Mouse (Mus musculus): ENCODE results near the gene Vmn1r61. TPM values are rescaled to one million over a fixed set of nuclear protein-coding genes. Genes with fewer than 3 reads are reported as not detected.

Vmn1r61 gene
- not detected in 2 replicates for polyA plus RNA-seq (2015; fragmentation: Nextera tagmentation; extraction: Ambion mirVana)

DNA sequence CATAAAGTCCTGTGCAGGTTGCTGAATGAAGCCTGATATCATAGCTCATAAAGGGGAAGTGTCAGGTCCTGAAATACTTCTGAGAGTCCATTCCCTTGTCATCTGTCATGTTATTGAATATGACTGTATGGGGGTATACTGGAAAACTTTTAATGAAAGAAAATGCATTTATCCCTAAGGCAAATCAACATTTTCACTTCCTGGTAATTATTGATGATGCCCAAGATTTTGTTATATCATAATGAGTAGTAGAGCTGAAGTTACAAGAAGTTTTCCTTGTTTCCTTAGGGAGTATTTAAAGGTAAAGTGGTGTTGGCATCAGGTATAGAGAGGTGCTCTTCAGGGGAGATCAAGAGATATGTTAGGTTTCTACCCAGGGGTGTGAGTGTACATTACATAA lies at the start of gene Vmn1r61:
TSS of gene Vmn1r61 (minus strand) at position 101 of the 400 bp plus-strand sequence.
- Histone ChIP-seq H3K4me2 (replicated peaks; ENCODE audit: low read depth) (no peak within 1 kb of the TSS), H3K4me3 (ENCODE audit: low read depth, low read length) (no peak within 1 kb of the TSS), H3K36me3 (ENCODE audit: control insufficient read depth, insufficient read depth) (no peaks in the 10 kb centered on the region), H3K27ac (ENCODE audit: low read depth, low read length) (no peak within 1 kb of the TSS), H3K9ac (ENCODE audit: low read depth, low read length) (no peak within 1 kb of the TSS), H3K4me1 (replicated peaks; ENCODE audit: control insufficient read depth, insufficient read depth, low read length) (no peaks in the 10 kb centered on the region), H3K27me3 (replicated peaks; ENCODE audit: control insufficient read depth, insufficient read depth, low read length) (no peaks in the 10 kb centered on the region), H3K9me3 (ENCODE audit: control insufficient read depth) (no peaks in the 10 kb centered on the region)
- no peak for ATAC-seq
- TF ChIP-seq CTCF (IDR thresholded peaks at IDR 0.05; ENCODE audit: low read depth) = no peak

Other genes with a start within 250 kb of the Vmn1r61 start
- gene Vmn1r58, start 199.9 kb downstream of the Vmn1r61 start, polyA plus RNA-seq (2015; fragmentation: Nextera tagmentation; extraction: Ambion mirVana) = not detected in 2 replicates
- not detected in 2 replicates for gene Vmn1r59, start 156.5 kb downstream of the Vmn1r61 start, polyA plus RNA-seq (2015; fragmentation: Nextera tagmentation; extraction: Ambion mirVana)
- gene Vmn2r28, start 119.3 kb downstream of the Vmn1r61 start, polyA plus RNA-seq (2015; fragmentation: Nextera tagmentation; extraction: Ambion mirVana) = not detected in 2 replicates
- not detected in 2 replicates for gene Vmn1r60, start 66.0 kb downstream of the Vmn1r61 start, polyA plus RNA-seq (2015; fragmentation: Nextera tagmentation; extraction: Ambion mirVana)
- not detected in 2 replicates for gene Vmn1r62, start 60.3 kb upstream of the Vmn1r61 start, polyA plus RNA-seq (2015; fragmentation: Nextera tagmentation; extraction: Ambion mirVana)
- gene Vmn1r63, start 192.2 kb upstream of the Vmn1r61 start, polyA plus RNA-seq (2015; fragmentation: Nextera tagmentation; extraction: Ambion mirVana) = not detected in 2 replicates

Data from intestine, postnatal 0 days (tissue).